Mouse (Mus musculus) gastrocnemius, adult 2 months (tissue): ENCODE data around the gene Sh2d1b2. TPM values are rescaled to one million over a fixed set of nuclear protein-coding genes. Genes with fewer than 3 reads are reported as not detected.

Source experiments
- DNase-seq: peaks from one replicate; pipeline ENCODE4 v3.0.0; 2022
- H3K27ac ChIP-seq: fragments of 200-600 bp; 2 replicates; pipeline ENCODE4 v1.8.1; 2022; ENCODE audit warnings: mild to moderate bottlenecking
- H3K4me3 ChIP-seq: fragments of 200-600 bp; 2 replicates; pipeline ENCODE4 v1.8.1; 2022; ENCODE audit warnings: mild to moderate bottlenecking, moderate library complexity
- CTCF ChIP-seq: fragments of 200-600 bp; IDR thresholded peaks from 2 replicates; pipeline ENCODE4 v1.8.1; 2022; ENCODE audit warnings: antibody characterized with exemption, mild to moderate bottlenecking, moderate library complexity
- intact Hi-C: fragments of 180-260 bp; cut with DNase I; formaldehyde crosslinking; loops from one replicate; pipeline ENCODE4 v1.15.1; 2025
- total RNA-seq, 2 experiments: library from RNA; stranded (reverse); gene quantifications; 2 replicates each; pipeline ENCODE4 v1.2.3; 2021

Sh2d1b2 gene
- total RNA-seq, 2 experiments from 2014 or later, result not detected

GRCm38 (mm10) chr1:170218091-170218884, 14.3 kb upstream of the Sh2d1b2 start:
- intact Hi-C loops, result no loop called here
- Histone ChIP-seq H3K4me3 (no peak overlapping the region), H3K27ac (no peak overlapping the region)
- DNase-seq, result no peak
- TF ChIP-seq CTCF, result peak; percentile 56

GRCm38 (mm10) chr1:170220351-170220750, 12.2 kb upstream of the Sh2d1b2 start:
- DNase-seq, result no peak
- TF ChIP-seq CTCF, result no peak
- intact Hi-C loops, result loop anchor here (5.0 kb wide), 1 partner anchor 392 kb away; no protein-coding TSS in a partner anchor
- no peak overlapping the region for H3K27ac ChIP-seq
- no peak overlapping the region for H3K4me3 ChIP-seq

- intact Hi-C loops, result loop anchor here (5.0 kb wide), 1 partner anchor 389 kb away; no protein-coding TSS in a partner anchor
- no peak for DNase-seq
- TF ChIP-seq CTCF, result no peak
- H3K4me3 ChIP-seq, result no peak overlapping the region
- no peak overlapping the region for H3K27ac ChIP-seq
Observed at GRCm38 (mm10) chr1:170223276-170223675, 9.3 kb upstream of the Sh2d1b2 start.

- no peak for TF ChIP-seq CTCF
- intact Hi-C loops, result no loop called here
- DNase-seq, result no peak
- Histone ChIP-seq H3K27ac (no peak overlapping the region), H3K4me3 (no peak overlapping the region)
Observed at GRCm38 (mm10) chr1:170245016-170245415, 12.5 kb downstream of the Sh2d1b2 start.

- intact Hi-C loops, result no loop called here
- TF ChIP-seq CTCF, result no peak
- peak overlapping the region; percentile 67 for H3K27ac ChIP-seq
- peak overlapping the region; percentile 87 for H3K4me3 ChIP-seq
- DNase-seq, result no peak
Observed at GRCm38 (mm10) chr1:170254893-170255559, 22.5 kb downstream of the Sh2d1b2 start.

- TF ChIP-seq CTCF, result no peak
- intact Hi-C loops, result no loop called here
- H3K27ac ChIP-seq, result peak overlapping the region; percentile 67
- H3K4me3 ChIP-seq, result peak overlapping the region; percentile 87
- peak; percentile 85 for DNase-seq
Observed at GRCm38 (mm10) chr1:170255560-170255910, 23.0 kb downstream of the Sh2d1b2 start.

- intact Hi-C loops, result no loop called here
Observed at GRCm38 (mm10) chr1:170270281-170270680, 37.7 kb downstream of the Sh2d1b2 start.

GRCm38 (mm10) chr1:170270696-170271095, 38.1 kb downstream of the Sh2d1b2 start:
- intact Hi-C loops, result no loop called here
- DNase-seq, result no peak
- no peak overlapping the region for H3K27ac ChIP-seq
- no peak for TF ChIP-seq CTCF
- no peak overlapping the region for H3K4me3 ChIP-seq

More at GRCm38 (mm10) chr1:170270281-170270680, 37.7 kb downstream of the Sh2d1b2 start:
- no peak for TF ChIP-seq CTCF
- Histone ChIP-seq H3K27ac (no peak overlapping the region), H3K4me3 (no peak overlapping the region)
- DNase-seq, result no peak

- no peak for DNase-seq
- intact Hi-C loops, result no loop called here
- TF ChIP-seq CTCF, result no peak
- Histone ChIP-seq H3K27ac (no peak overlapping the region), H3K4me3 (no peak overlapping the region)
Observed at GRCm38 (mm10) chr1:170273252-170273651, 40.7 kb downstream of the Sh2d1b2 start.

- H3K27ac ChIP-seq, result no peak within 1 kb of the TSS
- intact Hi-C loops, result no loop called here
- H3K4me3 ChIP-seq, result no peak within 1 kb of the TSS
- no peak for TF ChIP-seq CTCF
- DNase-seq, result no peak
Observed at GRCm38 (mm10) chr1:170277016-170277415, 44.5 kb downstream of the Sh2d1b2 start, which contains the start of gene Sh2d1b1. Sh2d1b1 (plus strand) TSS chr1:170277320.

GRCm38 (mm10) chr1:170282415-170283129, 50.0 kb downstream of the Sh2d1b2 start:
- Histone ChIP-seq H3K4me3 (no peak overlapping the region), H3K27ac (no peak overlapping the region)
- intact Hi-C loops, result no loop called here
- DNase-seq, result no peak
- no peak for TF ChIP-seq CTCF

- TF ChIP-seq CTCF, result peak; percentile 73
- no peak overlapping the region for H3K4me3 ChIP-seq
- no peak for DNase-seq
- no peak overlapping the region for H3K27ac ChIP-seq
- intact Hi-C loops, result loop anchor here (1.0 kb wide), 1 partner anchor 321 kb away; no protein-coding TSS in a partner anchor
Observed at GRCm38 (mm10) chr1:170292239-170292951, 59.8 kb downstream of the Sh2d1b2 start.
